23 mouse cellular contexts compared by ENCODE assay signal in the genomic region with DNA sequence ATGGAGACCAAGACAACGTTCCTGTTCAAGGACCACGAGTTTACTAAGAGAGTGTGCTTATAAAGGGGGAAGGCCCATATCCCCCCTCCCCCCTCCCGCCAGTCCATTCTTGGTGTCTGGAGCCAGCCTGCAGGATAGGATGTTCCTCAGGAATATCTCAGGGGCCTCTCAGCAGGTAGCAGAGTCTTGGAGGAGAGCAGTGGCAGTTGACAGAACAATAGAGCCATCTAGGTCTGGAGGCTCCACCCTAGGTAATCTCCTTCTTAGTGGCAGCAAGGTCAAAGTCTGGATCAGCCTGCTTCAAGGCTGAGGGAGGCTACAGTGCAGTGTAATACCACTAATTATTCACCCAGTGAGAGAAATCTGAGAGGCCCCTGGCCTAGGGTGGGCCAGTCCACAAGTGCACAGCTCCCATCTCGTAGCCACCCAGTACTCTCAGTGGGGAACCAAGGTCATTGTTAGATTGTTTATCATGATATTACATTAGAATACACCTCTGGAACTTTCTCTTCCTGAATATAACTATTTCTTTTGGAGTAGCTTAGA.
"Had no signal": no experiment of that assay in that cellular context is flagged by ENCODE, and none has a peak within 500 bp of the region (broad histone marks: within the 10 kb centered on the region; RNA-seq: fewer than 3 reads in every experiment).

No protein-coding gene starts in this region.

- H3K4me1 ChIP-seq: kidney, embryonic 15.5 days; limb, embryonic 12.5 days; limb, embryonic 15.5 days; lung, embryonic 15.5 days; megakaryocyte, embryonic 14.5 days; neural tube, embryonic 12.5 days; stomach, embryonic 15.5 days had no signal

- H3K27me3 ChIP-seq: kidney, embryonic 15.5 days; limb, embryonic 12.5 days; limb, embryonic 15.5 days; lung, embryonic 15.5 days; megakaryocyte, embryonic 14.5 days; neural tube, embryonic 12.5 days; neural tube, embryonic 15.5 days; stomach, embryonic 15.5 days had no signal

- H3K36me3 ChIP-seq: kidney, embryonic 15.5 days; limb, embryonic 12.5 days; limb, embryonic 15.5 days; lung, embryonic 15.5 days; neural tube, embryonic 12.5 days; neural tube, embryonic 15.5 days; stomach, embryonic 15.5 days had no signal

- H3K27ac ChIP-seq: kidney, embryonic 15.5 days; limb, embryonic 12.5 days; limb, embryonic 15.5 days; liver, embryonic 14.5 days; lung, embryonic 15.5 days; neural tube, embryonic 12.5 days; neural tube, embryonic 15.5 days; stomach, embryonic 15.5 days had no signal

- H3K9me3 ChIP-seq: kidney, embryonic 15.5 days; limb, embryonic 12.5 days; limb, embryonic 15.5 days; lung, embryonic 15.5 days; neural tube, embryonic 12.5 days; neural tube, embryonic 15.5 days; stomach, embryonic 15.5 days had no signal

- H3K4me3 ChIP-seq: kidney, embryonic 15.5 days; limb, embryonic 12.5 days; limb, embryonic 15.5 days; lung, embryonic 15.5 days; megakaryocyte, embryonic 14.5 days; neural tube, embryonic 12.5 days; neural tube, embryonic 15.5 days; stomach, embryonic 15.5 days had no signal

- DNase-seq: kidney, postnatal 10 days; kidney, postnatal 4 days; left cerebral cortex, postnatal 4 days; lung, adult 18-20 months; lung, postnatal 10 days; lung, postnatal 36 days; midbrain, embryonic 14.5 days; right cerebral cortex, adult 18-20 months; right cerebral cortex, postnatal 14 days; right cerebral cortex, postnatal 4 days; spleen, adult 18-20 months; thymus, postnatal 25 days had no signal

- H3K4me2 ChIP-seq: kidney, embryonic 15.5 days; limb, embryonic 12.5 days; limb, embryonic 15.5 days; liver, embryonic 11.5 days; lung, embryonic 15.5 days; midbrain, embryonic 11.5 days; neural tube, embryonic 12.5 days; neural tube, embryonic 15.5 days; stomach, embryonic 15.5 days had no signal

- H3K9ac ChIP-seq: kidney, embryonic 15.5 days; limb, embryonic 12.5 days; limb, embryonic 15.5 days; liver, embryonic 14.5 days; lung, embryonic 15.5 days; neural tube, embryonic 12.5 days; neural tube, embryonic 15.5 days; stomach, embryonic 15.5 days had no signal
